Mouse (Mus musculus): ENCODE measurements around the gene 4833427G06Rik. TPM values are rescaled to one million over a fixed set of nuclear protein-coding genes. Genes with fewer than 3 reads are reported as not detected.

4833427G06Rik gene
- polyA plus RNA-seq (2014; fragmentation: Illumina TruSeq; extraction: RNeasy Lipid Tissue Mini Kit (QIAGEN cat#74804); ENCODE audit: low read depth, low replicate concordance), result 206 TPM

DNA sequence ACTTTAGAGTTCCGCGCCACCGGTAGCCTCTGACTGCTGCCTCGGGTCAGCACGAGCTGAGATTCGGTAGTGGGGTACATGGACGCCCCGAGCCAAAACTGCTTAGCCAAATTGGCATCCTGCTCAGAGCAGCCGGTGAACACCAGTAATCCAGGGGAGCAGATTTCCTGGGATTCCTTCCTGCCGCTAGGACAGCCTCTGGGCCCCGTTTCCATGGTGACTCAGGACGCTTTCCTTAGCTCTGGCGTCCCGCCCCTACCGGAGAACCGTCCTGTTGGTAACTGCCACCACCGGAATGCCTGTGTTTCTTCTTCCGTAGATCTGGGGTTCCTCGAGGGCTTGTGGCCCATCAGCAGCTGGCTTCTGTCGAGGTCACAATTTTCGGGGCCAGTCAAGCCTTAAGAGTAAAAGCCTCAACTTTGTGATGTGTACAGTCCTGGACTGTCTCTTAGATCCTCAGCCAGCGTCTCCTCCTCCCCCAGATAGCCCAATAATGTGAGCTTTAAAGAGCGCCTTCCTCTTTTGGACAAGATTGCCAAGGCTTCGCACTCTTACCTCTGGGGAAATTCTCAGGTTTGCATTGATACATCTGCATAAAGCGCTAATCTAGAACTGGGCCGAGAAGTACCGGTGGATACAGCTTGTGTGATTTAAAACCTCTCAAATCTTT lies at the start of gene 4833427G06Rik:
Gene 4833427G06Rik (minus strand): TSS at position 323 of the 670 bp plus-strand sequence.

DNA sequence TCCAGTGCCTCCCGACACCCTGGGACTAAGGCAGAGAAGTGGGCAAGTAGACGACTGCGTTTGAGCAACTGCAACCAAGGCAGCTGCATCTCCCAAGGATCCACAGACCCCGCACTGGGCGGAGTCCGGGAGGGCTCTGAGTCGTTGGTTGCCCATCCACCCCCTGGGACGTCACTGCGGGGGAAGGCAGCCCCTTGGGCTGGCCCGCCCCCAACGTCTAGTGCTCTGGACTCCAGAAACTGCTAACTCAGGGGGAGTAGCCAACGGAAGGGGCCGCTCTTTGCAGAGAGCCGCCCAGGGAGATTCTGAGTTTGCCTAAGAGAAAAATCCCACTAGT lies 24.9 kb downstream of the 4833427G06Rik start, which contains the start of gene Layn:
Gene Layn (minus strand): TSS at position 116 of the 337 bp plus-strand sequence.

DNA sequence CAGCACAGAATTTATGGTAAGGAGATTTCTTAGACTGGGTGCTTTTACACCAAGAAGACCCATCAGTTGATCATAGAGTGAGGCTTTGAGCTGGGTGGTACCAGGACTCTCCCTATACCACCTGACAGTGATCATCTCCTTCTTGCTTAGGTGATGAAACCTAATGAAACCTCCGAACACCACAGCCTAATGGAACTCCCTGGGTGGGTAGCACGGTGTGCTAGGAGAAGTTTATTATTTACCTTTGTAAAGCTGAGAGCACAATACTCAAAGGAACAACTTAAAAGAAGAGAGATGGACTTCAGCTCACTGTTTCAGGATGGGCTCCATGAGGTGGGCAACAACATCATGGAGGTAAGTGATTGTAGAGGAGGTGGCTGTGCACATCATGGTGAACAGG lies 41.3 kb downstream of the 4833427G06Rik start, which contains the start of gene Btg4:
Gene Btg4 (plus strand): TSS at position 301 of the 400 bp plus-strand sequence.

Other genes starting within 250 kb of the 4833427G06Rik start
- gene Sik2, start 93.0 kb downstream of the 4833427G06Rik start, polyA plus RNA-seq (2014; fragmentation: Illumina TruSeq; extraction: RNeasy Lipid Tissue Mini Kit (QIAGEN cat#74804); ENCODE audit: low read depth, low replicate concordance), result 28.5 TPM
- 50.0 TPM for gene Btg4, start 41.2 kb downstream of the 4833427G06Rik start, polyA plus RNA-seq (2014; fragmentation: Illumina TruSeq; extraction: RNeasy Lipid Tissue Mini Kit (QIAGEN cat#74804); ENCODE audit: low read depth, low replicate concordance)
- gene Layn, start 25.0 kb downstream of the 4833427G06Rik start, polyA plus RNA-seq (2014; fragmentation: Illumina TruSeq; extraction: RNeasy Lipid Tissue Mini Kit (QIAGEN cat#74804); ENCODE audit: low read depth, low replicate concordance), result 0.94 TPM
- not detected for gene Gm32742, start 63.4 kb upstream of the 4833427G06Rik start, polyA plus RNA-seq (2014; fragmentation: Illumina TruSeq; extraction: RNeasy Lipid Tissue Mini Kit (QIAGEN cat#74804); ENCODE audit: low read depth, low replicate concordance)
- gene Pou2af1, start 111.6 kb upstream of the 4833427G06Rik start, polyA plus RNA-seq (2014; fragmentation: Illumina TruSeq; extraction: RNeasy Lipid Tissue Mini Kit (QIAGEN cat#74804); ENCODE audit: low read depth, low replicate concordance), result 0.76 TPM
- gene Colca2, start 176.5 kb upstream of the 4833427G06Rik start, polyA plus RNA-seq (2014; fragmentation: Illumina TruSeq; extraction: RNeasy Lipid Tissue Mini Kit (QIAGEN cat#74804); ENCODE audit: low read depth, low replicate concordance), result 4.6 TPM
- 0.48 TPM for gene 1810046K07Rik, start 226.8 kb upstream of the 4833427G06Rik start, polyA plus RNA-seq (2014; fragmentation: Illumina TruSeq; extraction: RNeasy Lipid Tissue Mini Kit (QIAGEN cat#74804); ENCODE audit: low read depth, low replicate concordance)

All from testis, adult 10 weeks (tissue).